Mouse (Mus musculus): ENCODE measurements around the gene Mchr1. TPM values are rescaled to one million over a fixed set of nuclear protein-coding genes. Genes with fewer than 3 reads are reported as not detected.
A peak's percentile ranks its signal among the peaks of the same experiment; 100 is the strongest.

The Mchr1 gene
- 1.2 and 1.6 TPM in 2 replicates for polyA plus RNA-seq (2015; fragmentation: Nextera tagmentation; extraction: Ambion mirVana)

GRCm38 (mm10) chr15:81235086-81235920 lies at the start of gene Mchr1:
Gene Mchr1, plus strand, starts transcription at chr15:81235499.
- Histone ChIP-seq H3K36me3 (ENCODE audit: control insufficient read depth, insufficient read depth, low read length) (no peaks in the 10 kb centered on the region), H3K9ac (ENCODE audit: low read length) (peak within 1 kb of the TSS; percentile 56), H3K9me3 (ENCODE audit: control insufficient read depth, low read length) (no peaks in the 10 kb centered on the region), H3K4me3 (ENCODE audit: low read length) (peak within 1 kb of the TSS; percentile 44), H3K27me3 (ENCODE audit: control insufficient read depth, insufficient read depth, low read depth, low read length) (peaks cover 12% of the 10 kb centered on the region), H3K4me2 (ENCODE audit: low read depth, low read length) (peak within 1 kb of the TSS; percentile 63), H3K27ac (ENCODE audit: low read length) (no peak within 1 kb of the TSS), H3K4me1 (replicated peaks; ENCODE audit: control insufficient read depth, insufficient read depth, low read length) (peaks cover 12% of the 10 kb centered on the region)
- WGBS, result 2% methylated on average over 25 of the region's 25 CpGs
- ATAC-seq (ENCODE audit: low read depth), result peak; percentile 83

DNA sequence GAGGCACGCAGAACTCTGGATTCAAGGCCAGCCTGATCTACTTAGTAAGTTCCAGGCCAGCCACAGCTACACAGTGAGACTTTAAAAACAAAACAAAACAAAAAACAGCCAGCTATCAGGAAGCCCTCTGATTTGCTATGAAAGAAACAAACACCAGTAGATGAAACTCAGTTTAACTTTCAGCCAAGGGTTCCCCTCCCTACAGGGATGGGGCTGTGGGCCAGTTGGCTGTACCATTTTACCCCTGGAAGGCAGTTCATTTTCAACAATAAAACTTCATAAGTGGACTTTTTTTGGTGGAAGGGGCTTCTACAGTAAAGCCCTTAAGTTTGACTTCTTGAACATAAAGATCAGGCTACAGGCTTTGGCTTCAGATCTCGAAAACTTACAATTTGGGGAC lies 46.2 kb upstream of the Mchr1 start:
- no peaks in the 10 kb centered on the region for H3K36me3 ChIP-seq (ENCODE audit: control insufficient read depth, insufficient read depth, low read length)
- 83% methylated on average over 2 of the region's 2 CpGs for WGBS
- H3K27ac ChIP-seq (ENCODE audit: low read length), result no peak overlapping the region
- ATAC-seq (ENCODE audit: low read depth), result no peak
- H3K4me2 ChIP-seq (ENCODE audit: low read depth, low read length), result peak overlapping the region; percentile 79
- peak overlapping the region; percentile 95 for H3K4me3 ChIP-seq (ENCODE audit: low read length)
- H3K27me3 ChIP-seq (ENCODE audit: control insufficient read depth, insufficient read depth, low read depth, low read length), result no peaks in the 10 kb centered on the region
- no peaks in the 10 kb centered on the region for H3K9me3 ChIP-seq (ENCODE audit: control insufficient read depth, low read length)
- H3K4me1 ChIP-seq (replicated peaks; ENCODE audit: control insufficient read depth, insufficient read depth, low read length), result peaks cover 40% of the 10 kb centered on the region
- H3K9ac ChIP-seq (ENCODE audit: low read length), result no peak overlapping the region

- peak; percentile 54; the same call in 1 of the 2 replicates for ATAC-seq (ENCODE audit: low read depth)
Measured at GRCm38 (mm10) chr15:81190011-81190629, 45.2 kb upstream of the Mchr1 start.

DNA sequence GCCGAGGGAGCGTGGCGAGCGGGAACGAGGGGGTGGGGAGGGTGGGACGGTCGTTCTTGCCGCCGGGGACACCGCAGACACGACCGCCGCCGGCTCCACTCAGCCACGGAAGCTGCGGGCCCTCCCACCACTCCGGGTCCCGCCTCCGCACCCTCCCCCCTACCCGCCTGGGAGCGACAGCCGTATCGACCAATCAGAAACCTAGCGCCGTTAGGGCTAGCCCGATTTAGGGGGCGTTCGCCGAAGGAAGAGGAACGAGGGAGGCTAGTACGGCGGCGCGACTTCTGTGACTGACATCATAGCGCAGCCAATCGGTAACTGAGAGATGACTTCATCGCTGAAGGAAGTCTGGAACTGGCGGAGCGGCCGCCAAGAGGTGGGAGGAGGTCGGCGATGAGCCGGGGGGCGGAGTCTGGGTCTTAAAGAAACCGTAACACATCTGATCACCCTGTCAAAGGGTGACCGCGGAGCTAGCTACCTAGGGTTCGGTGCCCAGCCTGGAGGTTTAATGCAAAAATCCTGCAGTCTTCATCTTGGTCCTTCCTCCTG lies 44.6 kb upstream of the Mchr1 start, which contains the start of gene Mrtfa:
Gene Mrtfa (minus strand): TSS at position 128 of the 549 bp plus-strand sequence.
- no peaks in the 10 kb centered on the region for H3K27me3 ChIP-seq (ENCODE audit: control insufficient read depth, insufficient read depth, low read depth, low read length)
- peak within 1 kb of the TSS; percentile 86 for H3K9ac ChIP-seq (ENCODE audit: low read length)
- H3K4me1 ChIP-seq (replicated peaks; ENCODE audit: control insufficient read depth, insufficient read depth, low read length), result peaks cover 35% of the 10 kb centered on the region
- under 1% methylated on average over 44 of the region's 48 CpGs for WGBS
- H3K4me2 ChIP-seq (ENCODE audit: low read depth, low read length), result peak within 1 kb of the TSS; percentile 79
- peak within 1 kb of the TSS; percentile 95 for H3K4me3 ChIP-seq (ENCODE audit: low read length)
- H3K27ac ChIP-seq (ENCODE audit: low read length), result peak within 1 kb of the TSS; percentile 63
- H3K9me3 ChIP-seq (ENCODE audit: control insufficient read depth, low read length), result no peaks in the 10 kb centered on the region
- no peaks in the 10 kb centered on the region for H3K36me3 ChIP-seq (ENCODE audit: control insufficient read depth, insufficient read depth, low read length)
- ATAC-seq (ENCODE audit: low read depth), result peak; percentile 99

More at GRCm38 (mm10) chr15:81190011-81190629, 45.2 kb upstream of the Mchr1 start:
- peak overlapping the region; percentile 79 for H3K4me2 ChIP-seq (ENCODE audit: low read depth, low read length)
- under 1% methylated on average over 45 of the region's 46 CpGs for WGBS
- H3K27ac ChIP-seq (ENCODE audit: low read length), result peak overlapping the region; percentile 60
- H3K9ac ChIP-seq (ENCODE audit: low read length), result peak overlapping the region; percentile 86
- H3K9me3 ChIP-seq (ENCODE audit: control insufficient read depth, low read length), result no peaks in the 10 kb centered on the region
- no peaks in the 10 kb centered on the region for H3K36me3 ChIP-seq (ENCODE audit: control insufficient read depth, insufficient read depth, low read length)
- H3K4me3 ChIP-seq (ENCODE audit: low read length), result peak overlapping the region; percentile 95
- H3K4me1 ChIP-seq (replicated peaks; ENCODE audit: control insufficient read depth, insufficient read depth, low read length), result peaks cover 37% of the 10 kb centered on the region
- H3K27me3 ChIP-seq (ENCODE audit: control insufficient read depth, insufficient read depth, low read depth, low read length), result no peaks in the 10 kb centered on the region

GRCm38 (mm10) chr15:81191303-81191702 lies 44.0 kb upstream of the Mchr1 start:
- Histone ChIP-seq H3K9ac (ENCODE audit: low read length) (peak overlapping the region; percentile 75), H3K4me2 (ENCODE audit: low read depth, low read length) (peak overlapping the region; percentile 66), H3K27me3 (ENCODE audit: control insufficient read depth, insufficient read depth, low read depth, low read length) (no peaks in the 10 kb centered on the region), H3K4me1 (replicated peaks; ENCODE audit: control insufficient read depth, insufficient read depth, low read length) (peaks cover 31% of the 10 kb centered on the region), H3K36me3 (ENCODE audit: control insufficient read depth, insufficient read depth, low read length) (no peaks in the 10 kb centered on the region), H3K9me3 (ENCODE audit: control insufficient read depth, low read length) (no peaks in the 10 kb centered on the region), H3K27ac (ENCODE audit: low read length) (peak overlapping the region; percentile 63; the same call in 1 of the 2 replicates), H3K4me3 (ENCODE audit: low read length) (peak overlapping the region; percentile 60)
- WGBS, result 19% methylated on average over 9 of the region's 9 CpGs
- ATAC-seq (ENCODE audit: low read depth), result no peak

- 84% methylated on average over 5 of the region's 5 CpGs for WGBS
- ATAC-seq (ENCODE audit: low read depth), result no peak
Measured at GRCm38 (mm10) chr15:81192316-81192715, 43.0 kb upstream of the Mchr1 start.

DNA sequence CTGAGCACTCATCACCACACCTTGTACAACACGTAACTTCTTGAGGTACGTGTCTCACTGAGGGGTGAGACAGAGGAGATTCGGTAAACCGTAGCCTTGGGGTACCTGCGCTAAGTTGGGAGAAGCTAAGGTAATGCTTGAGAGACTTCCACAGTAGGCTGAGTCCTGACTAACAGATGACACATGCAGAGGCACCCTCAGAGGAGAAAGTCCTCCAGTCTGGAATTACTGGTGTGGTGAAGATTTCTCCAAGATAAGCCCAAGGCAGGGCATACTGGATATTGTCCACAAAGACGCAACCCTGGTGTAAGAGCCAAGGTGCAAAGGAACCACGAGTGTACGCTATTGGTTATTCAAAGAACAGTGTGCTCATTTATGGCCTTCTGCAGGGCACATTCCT lies 42.4 kb upstream of the Mchr1 start:
- Histone ChIP-seq H3K4me2 (ENCODE audit: low read depth, low read length) (no peak overlapping the region), H3K36me3 (ENCODE audit: control insufficient read depth, insufficient read depth, low read length) (no peaks in the 10 kb centered on the region), H3K9me3 (ENCODE audit: control insufficient read depth, low read length) (no peaks in the 10 kb centered on the region), H3K27ac (ENCODE audit: low read length) (no peak overlapping the region), H3K27me3 (ENCODE audit: control insufficient read depth, insufficient read depth, low read depth, low read length) (no peaks in the 10 kb centered on the region), H3K9ac (ENCODE audit: low read length) (no peak overlapping the region), H3K4me1 (replicated peaks; ENCODE audit: control insufficient read depth, insufficient read depth, low read length) (peaks cover 26% of the 10 kb centered on the region), H3K4me3 (ENCODE audit: low read length) (no peak overlapping the region)
- WGBS, result 88% methylated on average over 8 of the region's 8 CpGs
- no peak for ATAC-seq (ENCODE audit: low read depth)

More at GRCm38 (mm10) chr15:81192316-81192715, 43.0 kb upstream of the Mchr1 start:
- H3K9ac ChIP-seq (ENCODE audit: low read length), result no peak overlapping the region
- no peak overlapping the region for H3K4me2 ChIP-seq (ENCODE audit: low read depth, low read length)
- no peak overlapping the region for H3K27ac ChIP-seq (ENCODE audit: low read length)
- H3K9me3 ChIP-seq (ENCODE audit: control insufficient read depth, low read length), result no peaks in the 10 kb centered on the region
- no peaks in the 10 kb centered on the region for H3K36me3 ChIP-seq (ENCODE audit: control insufficient read depth, insufficient read depth, low read length)
- no peak overlapping the region for H3K4me3 ChIP-seq (ENCODE audit: low read length)
- no peaks in the 10 kb centered on the region for H3K27me3 ChIP-seq (ENCODE audit: control insufficient read depth, insufficient read depth, low read depth, low read length)
- peaks cover 29% of the 10 kb centered on the region for H3K4me1 ChIP-seq (replicated peaks; ENCODE audit: control insufficient read depth, insufficient read depth, low read length)

- H3K36me3 ChIP-seq (ENCODE audit: control insufficient read depth, insufficient read depth, low read length), result no peaks in the 10 kb centered on the region
- no peak overlapping the region for H3K4me2 ChIP-seq (ENCODE audit: low read depth, low read length)
- H3K9ac ChIP-seq (ENCODE audit: low read length), result no peak overlapping the region
- H3K27me3 ChIP-seq (ENCODE audit: control insufficient read depth, insufficient read depth, low read depth, low read length), result no peaks in the 10 kb centered on the region
- peaks cover 3% of the 10 kb centered on the region; the same call in 1 of the 2 replicates for H3K9me3 ChIP-seq (ENCODE audit: control insufficient read depth, low read length)
- H3K27ac ChIP-seq (ENCODE audit: low read length), result no peak overlapping the region
- H3K4me3 ChIP-seq (ENCODE audit: low read length), result no peak overlapping the region
- no peak for ATAC-seq (ENCODE audit: low read depth)
- peaks cover 12% of the 10 kb centered on the region for H3K4me1 ChIP-seq (replicated peaks; ENCODE audit: control insufficient read depth, insufficient read depth, low read length)
- 85% methylated on average over 6 of the region's 6 CpGs for WGBS
Measured at GRCm38 (mm10) chr15:81194791-81195190, 40.5 kb upstream of the Mchr1 start.

GRCm38 (mm10) chr15:81195447-81195846 lies 39.9 kb upstream of the Mchr1 start:
- Histone ChIP-seq H3K36me3 (ENCODE audit: control insufficient read depth, insufficient read depth, low read length) (no peaks in the 10 kb centered on the region), H3K4me3 (ENCODE audit: low read length) (no peak overlapping the region), H3K27ac (ENCODE audit: low read length) (no peak overlapping the region), H3K27me3 (ENCODE audit: control insufficient read depth, insufficient read depth, low read depth, low read length) (no peaks in the 10 kb centered on the region), H3K4me1 (replicated peaks; ENCODE audit: control insufficient read depth, insufficient read depth, low read length) (peaks cover 12% of the 10 kb centered on the region), H3K9ac (ENCODE audit: low read length) (no peak overlapping the region), H3K4me2 (ENCODE audit: low read depth, low read length) (no peak overlapping the region), H3K9me3 (ENCODE audit: control insufficient read depth, low read length) (peaks cover 3% of the 10 kb centered on the region; the same call in 1 of the 2 replicates)
- no peak for ATAC-seq (ENCODE audit: low read depth)
- 38% methylated on average over 4 of the region's 4 CpGs for WGBS
